Mouse (Mus musculus): ENCODE data around the gene Tspan5.

DNA sequence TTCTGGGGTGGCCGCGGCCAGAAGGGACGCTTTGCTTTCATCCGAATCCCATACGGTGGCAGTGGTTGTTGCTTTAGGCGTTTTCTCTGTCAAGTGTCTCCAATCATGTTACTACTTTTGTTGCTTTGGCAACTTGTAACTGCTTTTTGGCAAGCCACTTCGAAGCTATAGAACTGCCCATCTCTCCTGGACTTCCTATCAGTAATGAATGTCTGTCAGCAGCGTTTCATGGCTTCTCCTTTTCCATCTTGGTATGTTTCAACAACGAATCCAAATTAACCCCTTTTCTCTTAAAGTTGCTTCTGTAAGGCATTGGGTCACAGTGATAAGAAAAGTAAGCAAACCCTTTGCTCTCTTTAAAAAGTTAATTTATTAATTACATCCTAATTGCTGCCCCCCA is 7.7 kb downstream of the Tspan5 start:
- TF ChIP-seq CTCF (IDR thresholded peaks at IDR 0.05; ENCODE audit: extremely low read depth, insufficient read length, insufficient replicate concordance, low read depth, low read length) (no peak), POLR2A (IDR thresholded peaks at IDR 0.05; ENCODE audit: low read depth, low read length) (no peak)
